Mouse (Mus musculus) gonadal fat pad, adult 2 months (tissue): ENCODE measurements around the gene Fn1. TPM values are rescaled to one million over a fixed set of nuclear protein-coding genes. Genes with fewer than 3 reads are reported as not detected.

Experiments used
- polyA plus RNA-seq: library from polyadenylated mRNA; depleted of rRNA; stranded (reverse); fragments of >200 nt; gene quantifications from 2 replicates; pipeline ENCODE4 v1.2.3, GENCODE M21; 2012; rRNA removed

The Fn1 gene
- polyA plus RNA-seq, 1 experiment: 131 TPM

Other genes starting within 250 kb of the Fn1 start
- not detected in 2 replicates for gene Abca12, start 238.3 kb downstream of the Fn1 start, polyA plus RNA-seq
- 28.1 and 29.0 TPM in 2 replicates for gene Atic, start 96.0 kb downstream of the Fn1 start, polyA plus RNA-seq